In genomic region chr6:112852261-112853235, GRCm38 (mm10) we compare ENCODE assay signal across 13 mouse cellular contexts.
DNase-seq lines count a peak whose midpoint lies in the region; ATAC-seq lines count a peak whose summit lies in the region.
"Had no signal": no experiment of that assay in that cellular context is flagged by ENCODE, and none has a peak within 500 bp of the region (broad histone marks: within the 10 kb centered on the region; RNA-seq: fewer than 3 reads in every experiment).

No protein-coding gene starts in this region.

- no peak overlapping the region for H3K4me2 ChIP-seq in forebrain, embryonic 11.5 days (ENCODE audit: low read depth, low read length, severe bottlenecking)
- no peak overlapping the region for H3K4me2 ChIP-seq in forebrain, embryonic 14.5 days (ENCODE audit: low read length)
- H3K4me2 ChIP-seq: limb, embryonic 15.5 days; neural tube, embryonic 12.5 days had no signal

- WGBS in forebrain, embryonic 10.5 days = 59% methylated on average over 14 of the region's 14 CpGs
- WGBS in forebrain, embryonic 11.5 days = 61% methylated on average over 14 of the region's 14 CpGs
- 54% methylated on average over 14 of the region's 14 CpGs for WGBS in forebrain, embryonic 14.5 days

- H3K9me3 ChIP-seq in forebrain, embryonic 10.5 days = no peaks in the 10 kb centered on the region
- H3K9me3 ChIP-seq in forebrain, embryonic 11.5 days (ENCODE audit: control insufficient read depth, low read length) = no peaks in the 10 kb centered on the region
- H3K9me3 ChIP-seq in forebrain, embryonic 14.5 days (replicated peaks; ENCODE audit: control insufficient read depth, low read length) = no peaks in the 10 kb centered on the region
- H3K9me3 ChIP-seq: limb, embryonic 15.5 days; neural tube, embryonic 12.5 days had no signal

- no peak for ATAC-seq in forebrain, embryonic 11.5 days (replicated peaks; ENCODE audit: low FRiP score)
- ATAC-seq in CD4-positive, CD25-positive, alpha-beta regulatory T cell, adult 4 months = peak; percentile 93
- ATAC-seq in forebrain, embryonic 14.5 days = 0 out of 2 replicates have a peak, but pooled peaks have one; percentile 21
- peak; percentile 47; the same call in 1 of the 2 replicates for ATAC-seq in neutrophil, adult 5-6 weeks (ENCODE audit: extremely low read depth, insufficient number of reproducible peaks, low FRiP score, poor library complexity, severe bottlenecking)

- H3K36me3 ChIP-seq in forebrain, embryonic 10.5 days (replicated peaks) = peaks cover 18% of the 10 kb centered on the region; the same call in 1 of the 2 replicates
- H3K36me3 ChIP-seq in forebrain, embryonic 11.5 days (ENCODE audit: control insufficient read depth, insufficient read depth, low read length) = no peaks in the 10 kb centered on the region
- 0 out of 2 replicates have a peak, but pooled peaks cover 3% of the 10 kb centered on the region for H3K36me3 ChIP-seq in forebrain, embryonic 14.5 days (ENCODE audit: control insufficient read depth, insufficient read depth, low read length)
- H3K36me3 ChIP-seq: limb, embryonic 15.5 days; neural tube, embryonic 12.5 days had no signal

- peak overlapping the region; percentile 44; the same call in 1 of the 2 replicates for H3K27ac ChIP-seq in forebrain, embryonic 10.5 days
- H3K27ac ChIP-seq in forebrain, embryonic 11.5 days (ENCODE audit: low read depth, low read length) = no peak overlapping the region
- peak overlapping the region; percentile 16; the same call in 1 of the 2 replicates for H3K27ac ChIP-seq in forebrain, embryonic 14.5 days (ENCODE audit: low read depth, low read length)
- H3K27ac ChIP-seq: limb, embryonic 15.5 days; neural tube, embryonic 12.5 days had no signal

- peaks cover 28% of the 10 kb centered on the region for H3K4me1 ChIP-seq in forebrain, embryonic 10.5 days
- H3K4me1 ChIP-seq in forebrain, embryonic 11.5 days (replicated peaks; ENCODE audit: control insufficient read depth, insufficient read depth, low read length) = peaks cover 3% of the 10 kb centered on the region
- H3K4me1 ChIP-seq in forebrain, embryonic 14.5 days (ENCODE audit: control insufficient read depth, insufficient read depth, low read length) = peaks cover 20% of the 10 kb centered on the region

- no peak overlapping the region for H3K4me3 ChIP-seq in forebrain, embryonic 10.5 days
- no peak overlapping the region for H3K4me3 ChIP-seq in forebrain, embryonic 11.5 days (ENCODE audit: low read depth, low read length)
- H3K4me3 ChIP-seq in forebrain, embryonic 14.5 days (ENCODE audit: low read depth, low read length) = no peak overlapping the region
- H3K4me3 ChIP-seq: limb, embryonic 15.5 days; neural tube, embryonic 12.5 days had no signal

- DNase-seq in forebrain, embryonic 10.5 days (ENCODE audit: extremely low spot score, low spot score) = peak; percentile 19
- no peak for DNase-seq in forebrain, embryonic 11.5 days (ENCODE audit: low spot score)
- DNase-seq in forebrain, embryonic 14.5 days (ENCODE audit: low spot score) = no peak
- no peak for DNase-seq in adrenal gland, adult 8-10 months
- DNase-seq in kidney, adult 18-20 months = no peak
- no peak for DNase-seq in gastrocnemius, postnatal 25 days
- DNase-seq: adrenal gland, adult 2 months; gastrocnemius, postnatal 36 days; kidney, adult 11 months had no signal

- H3K9ac ChIP-seq in forebrain, embryonic 11.5 days (ENCODE audit: low read length) = no peak overlapping the region
- no peak overlapping the region for H3K9ac ChIP-seq in forebrain, embryonic 14.5 days (ENCODE audit: low read length)
- H3K9ac ChIP-seq: limb, embryonic 15.5 days; neural tube, embryonic 12.5 days had no signal

- no peaks in the 10 kb centered on the region for H3K27me3 ChIP-seq in forebrain, embryonic 10.5 days (ENCODE audit: poor library complexity, severe bottlenecking)
- H3K27me3 ChIP-seq in forebrain, embryonic 11.5 days (ENCODE audit: control insufficient read depth, insufficient read depth, low read length) = no peaks in the 10 kb centered on the region
- no peaks in the 10 kb centered on the region for H3K27me3 ChIP-seq in forebrain, embryonic 14.5 days (replicated peaks; ENCODE audit: control insufficient read depth, insufficient read depth, low read length)
- H3K27me3 ChIP-seq: limb, embryonic 15.5 days; neural tube, embryonic 12.5 days had no signal
